Mouse (Mus musculus) small intestine, adult 2 months (tissue): ENCODE data around the gene Hint2.

Source experiments
- CTCF ChIP-seq: fragments of 200-500 bp; IDR thresholded peaks from 2 replicates; pipeline ENCODE4 v1.5.1; 2012; ENCODE audit warnings: low read depth, mild to moderate bottlenecking, control low read depth, inconsistent platforms, low read length, moderate library complexity, mixed read lengths; ENCODE audit not compliant: insufficient replicate concordance, insufficient read length; ENCODE audit errors: extremely low read depth
- POLR2A ChIP-seq: fragments of 200-500 bp; IDR thresholded peaks from 2 replicates; pipeline ENCODE4 v1.6.1; 2012; ENCODE audit warnings: low read depth, mild to moderate bottlenecking, control low read depth, inconsistent platforms, low read length, moderate library complexity

DNA sequence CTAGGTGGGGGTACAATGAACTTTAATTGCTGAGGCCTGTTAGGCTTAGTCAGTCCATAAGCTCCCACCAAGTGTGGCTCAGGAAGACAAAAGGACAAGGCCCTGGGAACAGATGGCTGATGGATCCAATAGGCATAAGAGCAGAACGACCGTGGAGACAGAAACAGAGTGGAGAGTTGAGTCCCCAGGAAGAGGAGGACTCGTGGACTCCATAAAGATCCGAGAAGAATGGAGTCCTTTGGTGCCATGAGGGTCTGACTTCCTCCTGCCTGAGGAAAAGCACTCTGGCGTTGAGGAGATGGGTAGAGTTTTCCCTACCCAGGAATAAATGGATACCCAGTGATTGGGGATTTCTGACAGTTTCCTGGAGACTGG is 25.6 kb downstream of the Hint2 start:
- no peak for TF ChIP-seq POLR2A
- TF ChIP-seq CTCF: no peak
